Mouse (Mus musculus): ENCODE data around the gene Cdk13.
A peak's percentile ranks its signal among the peaks of the same experiment; 100 is the strongest.

Cdk13 gene

DNA sequence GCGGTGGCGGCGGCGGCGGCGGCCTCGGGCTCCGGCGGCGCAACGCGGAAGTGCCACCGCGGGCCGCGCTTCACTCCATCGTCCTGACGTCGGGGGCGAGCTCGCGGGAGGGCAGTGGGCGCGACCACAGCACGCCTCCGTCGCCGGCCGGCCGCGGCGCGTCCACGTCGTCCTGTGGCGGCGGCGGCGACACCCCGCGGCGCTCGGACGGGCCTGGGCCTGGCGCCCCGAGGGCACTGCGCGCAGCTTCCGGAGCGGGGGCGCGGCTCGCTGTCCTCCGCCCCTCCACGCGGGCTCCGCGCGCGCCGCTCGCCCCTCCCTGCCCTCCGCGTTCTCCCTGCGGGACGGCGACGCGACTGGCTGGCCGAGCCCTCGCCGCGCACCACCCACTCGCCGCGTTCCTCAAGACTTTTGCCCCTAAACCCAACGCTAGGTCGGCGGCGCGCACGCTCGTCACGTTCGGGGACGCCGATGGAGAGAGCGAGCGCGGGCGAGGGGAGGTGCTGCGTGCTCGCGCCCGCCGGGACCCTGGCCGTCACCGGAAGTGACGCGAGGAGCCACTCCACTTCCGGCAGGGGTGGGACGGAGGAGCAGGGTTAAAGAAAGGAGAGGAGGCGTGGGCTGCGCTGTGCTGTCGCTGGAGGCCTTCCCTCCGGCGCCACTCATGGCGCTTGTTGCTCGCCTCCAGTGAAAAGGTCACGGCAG is at the start of gene Cdk13:
Gene Cdk13, minus strand, starts transcription at position 189 of the 705 bp plus-strand sequence.
- DNase-seq: peak; percentile 99

DNA sequence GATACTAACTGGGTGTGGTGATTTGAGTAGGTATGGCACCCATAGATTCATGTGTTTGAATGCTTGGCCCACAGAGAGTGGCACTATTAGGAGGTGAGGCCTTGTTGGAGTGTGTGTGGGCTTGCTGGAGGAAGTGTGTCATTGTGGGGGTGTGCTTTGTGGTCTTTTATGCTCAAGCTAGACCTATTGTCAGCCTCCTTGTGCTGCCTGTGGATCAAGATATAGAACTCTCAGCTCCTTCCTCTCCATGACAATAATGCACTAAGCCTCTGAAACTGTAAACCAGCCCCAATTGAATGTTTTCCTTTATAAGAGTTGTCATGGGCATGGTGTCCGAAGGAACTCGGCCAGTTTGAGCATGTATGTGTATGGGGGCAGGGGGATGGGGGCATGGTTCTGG is 38.4 kb upstream of the Cdk13 start:
- DNase-seq: no peak

DNA sequence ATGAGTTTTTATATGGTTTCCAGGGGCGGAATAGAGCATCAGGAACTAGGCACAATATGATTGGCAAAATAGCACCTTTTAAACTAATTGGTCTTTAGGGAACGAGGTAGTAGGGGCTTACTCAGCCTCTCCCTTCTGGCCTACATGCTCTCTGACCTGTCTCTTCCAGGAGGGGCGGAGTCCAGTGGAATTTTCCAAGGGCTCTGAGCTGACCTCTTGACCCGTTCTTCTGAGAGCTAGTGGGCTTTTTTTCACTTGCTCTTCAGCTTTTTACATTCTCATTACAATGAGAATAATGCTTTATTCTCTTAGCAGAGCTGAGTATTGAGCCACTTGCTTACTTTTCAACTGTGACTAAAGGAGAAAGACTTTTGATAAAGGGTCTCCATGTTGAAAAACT is 37.9 kb upstream of the Cdk13 start:
- DNase-seq: no peak

DNA sequence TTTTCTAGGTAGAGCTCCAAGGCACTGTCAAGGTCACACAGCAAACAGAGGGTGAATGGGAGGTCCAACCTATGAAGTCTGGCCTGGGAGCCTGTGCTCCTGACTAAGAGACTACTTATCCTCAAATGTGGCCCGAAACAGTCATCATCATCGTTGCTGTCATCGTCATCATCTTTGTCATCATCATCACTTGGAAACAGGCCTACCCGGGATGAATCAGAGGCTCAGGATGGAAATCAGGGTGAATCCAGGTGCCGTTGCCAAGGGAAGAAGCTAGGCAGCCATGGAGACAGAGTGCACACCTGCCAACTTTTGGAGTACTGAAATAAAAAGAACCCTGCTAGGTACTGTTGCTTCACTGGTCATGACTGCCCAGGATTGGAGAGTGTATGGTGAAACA is 34.2 kb upstream of the Cdk13 start:
- no peak for DNase-seq

DNA sequence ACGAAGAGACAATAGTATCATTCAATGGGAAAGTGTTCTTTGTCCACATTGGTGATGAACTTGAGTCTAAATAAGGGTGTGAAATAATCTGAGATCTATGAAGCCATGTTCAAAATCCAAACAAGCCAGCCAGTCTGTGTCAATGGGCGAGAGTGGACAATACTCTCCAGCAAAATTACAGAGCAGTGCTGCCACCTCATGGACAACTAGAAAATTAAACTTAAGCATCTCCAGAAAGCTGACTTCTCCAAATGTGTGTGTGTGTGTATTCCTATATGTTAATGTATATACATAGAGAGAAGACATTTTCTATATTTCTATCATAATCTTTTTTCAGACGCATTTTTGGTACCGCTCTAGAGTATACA is 33.6 kb upstream of the Cdk13 start:
- peak; percentile 59 for DNase-seq

DNA sequence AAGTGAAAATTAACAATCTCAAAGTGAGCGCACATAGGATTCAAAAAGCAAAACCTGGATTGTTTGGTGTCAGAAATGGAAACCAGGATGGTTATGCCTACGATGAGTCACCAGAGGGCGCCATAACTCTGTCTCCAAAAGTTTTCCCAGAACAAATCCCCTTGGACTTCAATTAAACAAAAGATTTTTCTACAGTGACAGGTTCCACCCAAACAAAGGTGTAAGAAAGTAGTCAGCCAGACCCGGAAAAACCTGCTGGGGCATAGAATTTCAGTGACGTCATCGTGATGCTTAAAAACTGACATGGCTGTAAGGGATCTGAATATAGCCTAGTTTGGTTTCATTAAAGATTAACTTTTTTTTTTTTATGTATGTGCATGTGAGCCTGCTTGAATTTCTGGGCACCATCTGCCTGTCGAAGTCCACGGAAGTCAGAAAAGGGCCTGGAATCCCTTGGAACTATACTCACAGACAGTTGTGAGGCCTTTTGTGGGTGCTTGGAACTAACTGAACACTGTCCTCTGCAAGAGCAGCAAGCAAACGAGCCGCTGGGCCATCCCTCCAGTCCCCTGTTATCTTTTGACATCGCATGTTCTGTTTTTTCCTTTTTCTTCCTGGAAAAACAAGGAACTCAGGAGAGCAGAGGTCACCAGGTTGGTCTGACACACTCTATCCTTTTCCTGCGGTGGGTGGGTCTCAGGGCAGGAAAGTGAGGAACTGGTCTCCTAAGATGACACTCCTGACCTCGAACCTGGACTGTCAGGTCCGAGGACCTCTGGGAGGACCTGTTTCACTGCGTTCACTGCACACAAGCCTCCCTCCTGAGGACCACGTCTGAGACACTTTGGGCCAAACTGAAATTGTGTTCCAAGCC is 33.0 kb upstream of the Cdk13 start:
- DNase-seq: peak; percentile 31

DNA sequence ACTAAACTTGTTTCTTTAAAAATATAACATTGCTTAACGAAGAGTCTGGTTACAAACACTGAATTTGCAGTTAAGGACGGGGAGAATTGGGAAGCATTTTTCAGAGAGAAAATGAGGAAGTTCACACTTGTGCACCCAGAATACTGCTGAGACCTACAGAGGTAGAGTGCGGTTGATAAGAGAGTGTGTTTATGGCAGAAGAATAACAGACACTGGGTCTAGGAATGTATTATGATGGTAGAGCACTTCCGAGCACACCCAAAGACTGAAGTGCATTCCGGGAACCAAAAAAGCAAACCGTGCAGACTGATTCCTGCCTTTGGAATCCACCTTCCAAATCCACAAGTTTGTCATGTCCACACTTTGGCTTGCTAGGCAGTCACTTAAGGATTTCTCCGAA is 31.9 kb upstream of the Cdk13 start:
- DNase-seq: no peak

DNA sequence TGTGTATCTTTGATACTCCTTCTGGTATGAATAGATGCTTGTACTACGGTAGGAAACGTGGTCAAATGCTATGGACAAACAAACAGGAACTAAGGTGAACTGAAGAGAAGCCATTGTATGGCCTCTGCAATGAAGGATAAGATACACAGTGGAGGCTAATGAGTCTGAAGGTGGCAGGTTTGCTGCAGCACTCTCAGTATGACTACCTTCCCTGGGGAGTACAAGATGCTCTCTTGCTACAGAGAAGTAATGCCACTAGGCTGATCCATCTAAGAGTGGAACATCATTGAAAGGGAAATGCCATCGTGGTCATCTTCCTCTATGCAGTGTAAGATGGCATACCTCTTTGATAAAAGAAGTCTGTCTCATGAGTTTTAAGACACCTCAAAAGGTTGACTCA is 28.0 kb upstream of the Cdk13 start:
- no peak for DNase-seq

DNA sequence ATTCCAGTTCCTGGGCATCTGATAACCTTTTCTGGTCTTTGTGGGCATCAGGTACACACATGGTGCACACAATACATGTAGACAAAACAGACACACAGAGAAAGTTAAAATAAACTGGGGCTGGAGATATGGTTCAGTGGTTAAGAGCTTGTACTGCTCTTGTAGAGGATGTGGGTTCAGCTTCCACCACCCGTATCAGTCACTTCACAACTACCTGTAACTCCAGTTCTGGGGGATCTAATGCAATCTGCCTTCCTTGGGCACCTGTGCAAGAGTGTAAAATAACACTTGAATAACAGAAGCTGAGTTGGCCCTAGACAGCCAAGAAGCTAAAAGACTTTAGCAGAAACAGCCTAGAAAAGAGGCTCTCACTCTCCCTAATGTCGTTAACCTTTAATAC is 12.3 kb upstream of the Cdk13 start:
- DNase-seq: no peak

DNA sequence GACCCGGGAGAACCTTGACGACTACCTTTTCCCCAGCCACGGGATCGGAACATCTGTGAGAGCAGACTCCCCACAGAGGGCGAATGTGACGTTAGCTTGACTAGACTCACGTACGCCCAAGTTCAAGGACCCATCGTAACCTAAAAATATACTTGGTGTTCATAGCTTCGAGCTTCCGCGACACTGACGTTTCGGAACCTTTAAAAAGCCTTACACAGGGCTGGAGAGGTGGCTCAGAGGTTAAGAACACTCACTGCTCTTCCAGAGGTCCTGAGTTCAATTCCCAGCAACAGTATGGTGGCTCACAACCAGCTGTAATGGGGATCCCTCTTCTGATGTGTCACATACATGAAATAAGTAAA is 698 bp upstream of the Cdk13 start:
- no peak for DNase-seq

DNA sequence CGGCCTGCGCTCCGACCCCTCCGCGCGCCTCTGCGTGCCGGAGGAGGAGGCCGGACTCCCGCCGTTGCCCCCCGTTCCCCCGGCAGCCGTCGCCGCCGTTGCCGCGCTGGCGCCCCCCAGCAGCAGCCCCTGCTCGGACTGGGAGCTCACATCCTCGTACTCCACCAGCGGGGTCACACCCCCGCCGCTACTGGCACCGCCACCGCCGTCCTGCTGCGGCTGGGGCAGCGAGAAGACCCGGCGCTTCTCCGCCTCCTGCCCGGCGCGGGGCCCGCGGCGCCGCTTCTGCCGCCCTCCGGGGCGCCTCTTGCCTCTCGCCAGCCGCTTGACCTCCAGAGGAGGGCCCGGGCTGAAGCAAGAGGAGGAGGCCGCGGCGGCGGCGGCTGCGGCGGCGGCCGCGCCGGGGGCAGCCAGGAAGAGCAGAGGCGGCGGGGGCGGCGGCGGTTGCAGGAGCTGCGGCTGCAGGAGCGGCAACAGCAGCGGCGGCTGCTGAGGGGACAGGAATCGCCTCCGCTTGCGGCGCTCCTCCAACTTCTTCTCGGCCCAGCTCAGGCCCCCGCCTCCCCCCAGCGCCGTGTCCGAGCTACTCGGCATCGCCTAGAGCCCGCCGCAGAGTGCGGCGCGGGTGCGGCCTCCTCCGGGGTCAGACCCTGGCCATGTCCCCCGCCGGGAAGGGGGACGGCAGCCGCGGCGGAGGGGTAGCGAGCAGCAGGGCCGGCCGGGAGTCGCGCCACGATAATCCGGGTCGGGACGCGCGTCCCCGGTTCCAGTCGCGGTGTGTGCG is 647 bp downstream of the Cdk13 start:
- DNase-seq: peak; percentile 79

DNA sequence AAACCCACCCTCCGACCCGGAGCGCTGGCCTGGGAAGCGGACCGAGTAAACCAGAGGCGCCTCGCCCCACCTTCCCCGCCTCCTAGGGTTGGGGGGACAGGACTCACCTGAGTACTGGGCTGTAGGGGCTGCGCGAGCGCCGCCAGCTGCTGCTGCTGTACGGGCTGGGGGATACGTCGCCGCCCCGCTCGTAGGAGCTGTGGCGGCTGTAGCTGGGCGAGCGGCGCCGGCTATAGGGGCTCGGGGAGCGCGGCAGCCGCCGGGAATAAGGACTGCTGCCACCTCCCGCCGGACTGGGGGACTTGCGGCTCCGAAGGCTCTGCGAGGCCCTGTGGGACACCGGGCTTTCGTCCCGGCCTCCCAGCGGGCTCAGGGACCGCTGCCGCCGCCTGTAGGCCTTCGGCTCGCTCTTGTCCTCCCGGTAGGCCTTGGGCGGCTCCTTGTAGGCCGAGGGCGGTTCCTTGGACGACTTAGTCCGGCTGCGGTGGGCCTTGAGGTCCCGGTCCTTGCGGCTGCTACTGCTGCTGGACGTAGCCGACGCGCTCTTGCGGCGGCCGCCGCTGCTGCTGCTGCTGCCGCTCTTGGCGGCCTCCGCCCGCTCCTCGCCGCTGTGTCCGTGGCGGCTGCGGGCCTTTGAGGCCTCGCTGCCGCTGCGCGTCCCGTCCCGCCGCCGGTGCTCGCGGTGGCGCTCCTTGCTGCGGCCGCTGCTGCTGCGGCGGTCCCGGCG is 1.4 kb downstream of the Cdk13 start:
- peak; percentile 83 for DNase-seq

DNA sequence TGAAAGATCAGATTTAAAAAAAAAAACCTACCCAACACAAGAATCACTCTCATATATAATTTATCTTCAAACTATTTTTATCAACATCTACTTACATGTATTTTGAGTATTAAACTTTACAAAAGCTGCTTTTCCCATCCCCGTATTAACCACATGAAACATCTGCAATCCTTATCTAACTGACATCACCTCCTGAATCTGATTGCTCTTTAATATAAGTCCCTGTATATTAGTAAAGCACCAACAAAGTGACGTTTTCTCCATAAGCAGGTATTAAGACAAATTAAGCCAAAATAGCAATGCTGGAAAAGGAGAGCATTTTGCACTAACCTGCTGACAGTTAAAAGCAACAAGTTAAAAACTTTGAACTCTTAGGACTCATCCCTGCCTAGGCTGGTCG is 2.0 kb downstream of the Cdk13 start:
- no peak for DNase-seq

DNA sequence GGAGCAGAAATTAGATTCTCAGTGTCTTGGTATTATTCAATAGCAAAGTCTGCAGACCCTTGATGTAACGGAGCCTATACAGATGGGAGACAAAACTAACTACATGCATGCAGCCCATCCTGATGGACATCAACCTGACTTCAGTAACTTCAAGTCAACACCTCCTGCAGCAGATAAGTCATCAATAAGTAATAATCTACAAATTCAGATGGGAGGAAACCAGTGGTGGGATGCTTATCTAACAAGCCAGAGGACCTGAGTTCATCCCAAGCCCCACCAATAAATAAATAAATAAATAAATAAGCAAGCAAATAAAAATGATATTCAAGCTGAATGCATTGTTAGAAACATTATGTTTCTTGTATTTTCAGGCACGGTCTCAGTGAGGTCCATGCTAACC is 5.2 kb downstream of the Cdk13 start:
- DNase-seq: no peak

DNA sequence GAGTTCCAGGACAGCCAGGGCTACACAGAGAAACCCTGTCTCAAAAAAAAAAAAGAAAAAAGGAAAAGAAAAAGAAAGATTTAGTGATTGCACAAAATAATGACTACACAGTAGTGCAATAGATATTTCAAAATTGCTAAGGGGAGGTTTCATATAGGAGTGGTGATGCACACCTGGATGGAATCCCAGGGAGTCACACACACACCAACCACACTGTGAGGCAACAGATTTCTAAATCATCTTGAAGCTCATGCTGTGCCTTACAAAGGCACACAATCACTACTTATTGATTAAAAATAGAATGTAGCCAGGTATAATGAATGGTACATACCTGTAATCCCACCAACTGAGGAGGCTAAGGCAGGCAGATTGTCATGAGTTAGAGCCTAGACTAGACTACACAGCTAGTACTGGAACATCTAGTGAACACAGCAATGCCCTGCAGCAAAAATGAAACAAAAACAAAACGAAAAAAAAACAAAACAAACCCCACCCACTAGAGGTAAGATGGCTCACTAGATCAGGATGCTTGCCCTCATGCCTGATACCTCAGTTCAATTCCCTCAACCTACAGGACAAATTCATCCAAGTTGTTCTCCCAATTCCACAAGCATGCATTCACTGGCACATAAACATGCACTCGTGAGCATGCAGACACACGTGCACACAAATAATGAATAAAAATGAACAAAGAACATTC is 9.0 kb downstream of the Cdk13 start:
- no peak for DNase-seq

DNA sequence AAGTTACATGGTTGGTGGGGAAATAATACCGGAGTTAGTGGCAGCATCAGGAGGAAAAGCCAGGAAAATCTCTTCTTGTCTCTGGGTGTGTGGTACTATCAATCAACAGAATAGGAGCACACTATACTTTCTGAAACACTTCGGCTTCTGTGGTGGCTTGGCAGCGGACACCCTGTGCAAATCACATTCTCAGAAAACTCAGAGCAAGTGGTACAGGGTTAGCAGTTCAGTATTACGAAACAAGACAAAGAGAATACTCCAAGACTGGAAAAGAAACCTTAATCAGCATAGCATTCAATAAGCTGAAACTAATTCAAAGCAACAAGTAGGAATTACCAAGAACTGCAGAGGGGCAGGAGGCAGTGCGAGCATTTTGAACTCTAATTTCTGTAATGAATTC is 21.3 kb downstream of the Cdk13 start:
- no peak for DNase-seq

DNA sequence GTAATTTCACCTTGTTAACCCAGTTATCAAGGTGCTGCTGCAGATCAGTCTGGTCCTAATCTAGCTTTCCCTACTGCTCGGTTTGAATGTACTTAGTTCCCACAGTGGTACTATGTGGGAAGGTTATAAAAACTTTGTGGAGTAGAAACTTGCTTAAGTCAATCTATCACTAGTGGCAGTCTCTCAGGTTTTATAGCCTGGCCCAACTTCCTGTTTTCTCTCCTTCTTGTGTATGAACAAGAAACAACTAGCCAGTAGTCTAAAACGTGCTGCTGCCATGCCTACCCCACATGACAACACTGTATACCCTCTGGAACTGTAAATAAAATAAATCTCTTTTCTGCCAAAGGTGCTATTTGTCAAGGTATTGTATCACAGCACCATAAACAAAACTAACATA is 25.0 kb downstream of the Cdk13 start:
- DNase-seq: no peak

DNA sequence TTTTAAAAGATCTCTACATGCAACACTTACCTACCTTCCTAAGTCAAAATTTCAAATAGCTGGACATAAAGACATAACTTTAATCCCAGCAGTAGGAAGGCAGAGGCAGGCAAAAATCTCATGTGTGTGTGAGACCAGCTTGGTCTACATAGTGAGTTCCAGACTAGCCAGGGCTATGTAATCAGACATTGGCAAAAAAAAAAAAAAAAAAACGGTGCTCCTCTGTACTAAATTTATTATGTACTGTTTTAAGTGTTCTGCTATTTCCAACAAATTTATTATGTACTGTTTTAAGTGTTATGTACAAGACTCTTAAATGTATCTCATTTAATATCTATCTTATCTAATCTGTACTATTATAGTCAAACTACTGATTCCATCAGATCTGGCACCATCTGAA is 28.6 kb downstream of the Cdk13 start:
- DNase-seq: no peak

DNA sequence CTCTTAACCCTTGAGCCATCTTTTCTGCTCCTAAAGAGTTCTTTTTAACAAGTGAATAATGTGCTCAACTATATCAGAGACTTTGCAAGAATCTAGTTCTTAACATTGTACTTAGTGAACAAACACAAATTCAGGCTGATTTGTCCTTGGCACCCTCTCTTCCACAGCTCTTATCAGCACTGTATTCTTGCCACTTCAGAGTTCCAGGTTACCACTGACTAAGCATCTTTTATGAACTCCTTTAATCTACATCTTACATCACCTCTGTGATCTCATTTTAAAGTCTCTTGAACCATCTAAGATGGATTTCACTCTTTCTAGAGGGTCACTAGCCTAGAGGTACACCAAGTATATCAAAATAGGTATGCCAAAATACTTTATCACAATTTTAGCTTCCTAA is 29.5 kb downstream of the Cdk13 start:
- no peak for DNase-seq

DNA sequence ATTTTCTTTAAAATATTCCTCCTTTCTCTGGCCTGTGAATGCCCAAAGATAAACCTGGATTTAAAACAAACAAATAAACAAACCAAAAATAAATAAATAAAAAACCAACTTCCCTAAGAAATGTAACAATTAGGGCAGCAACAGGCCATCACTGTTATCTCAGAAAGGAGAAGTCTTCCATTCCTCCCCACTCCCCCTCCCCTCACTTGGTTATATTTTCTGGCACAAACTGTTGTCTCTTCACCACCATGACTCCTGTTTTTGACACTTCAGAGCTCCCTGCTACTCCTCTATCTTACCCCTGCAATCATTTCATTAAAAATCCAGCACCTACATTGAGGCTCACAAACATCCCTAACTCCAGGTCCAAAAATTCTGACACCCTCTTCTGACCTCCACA is 31.8 kb downstream of the Cdk13 start:
- no peak for DNase-seq

DNA sequence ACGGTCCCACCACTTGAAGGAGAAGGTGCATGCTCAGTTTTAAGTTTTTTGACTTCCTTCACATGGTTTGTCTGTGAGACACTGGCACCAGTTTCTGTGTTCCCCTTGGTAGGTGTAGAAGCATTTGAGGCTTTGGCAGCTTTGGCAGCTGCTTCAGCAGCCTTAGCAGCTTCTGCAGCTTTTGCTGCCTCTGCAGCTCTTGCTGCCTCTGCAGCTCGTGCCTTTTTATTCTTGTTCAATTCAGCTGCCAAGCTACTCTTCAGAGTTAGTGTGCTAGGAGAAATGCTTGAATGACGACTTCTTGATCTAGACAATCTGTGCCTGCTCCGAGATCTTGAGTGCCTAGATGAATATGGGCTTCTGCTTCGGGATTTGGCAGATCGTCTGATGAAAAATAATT is 32.3 kb downstream of the Cdk13 start:
- no peak for DNase-seq

DNA sequence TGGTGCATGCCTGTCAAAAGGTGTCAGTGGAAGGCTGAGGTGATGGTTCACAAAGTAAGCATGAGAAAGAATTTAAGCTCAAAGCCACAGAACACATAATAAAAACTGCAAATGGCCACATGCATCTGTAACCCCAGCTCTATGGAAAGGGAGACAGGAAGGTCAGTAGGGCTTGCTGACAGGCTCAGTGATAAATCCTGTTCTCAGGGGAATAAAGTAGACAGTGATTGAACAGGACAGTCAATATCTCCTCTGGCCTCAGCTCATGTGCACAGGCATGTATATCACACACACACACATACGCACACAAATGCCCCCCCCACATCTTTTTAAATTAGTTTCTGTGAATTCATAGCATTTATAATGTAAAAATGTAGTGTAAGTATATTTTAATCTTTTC is 42.5 kb downstream of the Cdk13 start:
- no peak for DNase-seq

DNA sequence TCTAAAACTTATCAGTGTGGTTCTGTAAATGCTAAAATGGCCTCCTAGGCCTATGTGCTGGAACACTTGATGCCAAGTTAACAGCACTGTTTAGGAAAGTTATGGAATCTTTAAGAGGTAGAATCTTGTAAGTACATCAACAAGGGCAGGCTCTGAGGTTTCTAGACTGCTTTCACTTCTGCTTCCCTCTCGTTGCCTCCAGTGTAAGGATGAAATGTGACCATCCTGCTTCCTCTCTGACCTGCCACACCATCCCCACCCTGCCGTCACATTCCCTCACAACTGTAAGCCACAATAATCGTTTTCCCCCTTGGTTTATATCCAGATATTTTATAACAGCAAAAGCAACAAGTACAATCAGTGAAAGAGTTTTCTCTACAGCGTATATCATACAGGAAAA is 49.9 kb downstream of the Cdk13 start:
- DNase-seq: no peak

Data from thymus, postnatal 4 days (tissue).